Mouse (Mus musculus) kidney, adult 2 months (tissue): Measurements from ENCODE around the gene Gfra1. TPM values are rescaled to one million over a fixed set of nuclear protein-coding genes. Genes with fewer than 3 reads are reported as not detected.

ENCODE experiments used
- DNase-seq: peaks from one replicate; pipeline ENCODE4 v3.0.0; 2021
- H3K27ac ChIP-seq: fragments of 200-500 bp; 2 replicates; pipeline ENCODE4 v1.5.1; 2012; ENCODE audit warnings: low read depth, low read length, control low read depth, inconsistent platforms; ENCODE audit not compliant: insufficient read depth
- H3K27me3 ChIP-seq: fragments of 200-500 bp; replicated peaks from 2 replicates; pipeline ENCODE4 v1.6.1; 2012; ENCODE audit warnings: mild to moderate bottlenecking, moderate library complexity, low read length, inconsistent platforms; ENCODE audit not compliant: control insufficient read depth, insufficient read depth
- H3K36me3 ChIP-seq: fragments of 200-500 bp; 2 replicates; pipeline ENCODE4 v1.6.1; 2012; ENCODE audit warnings: mild to moderate bottlenecking, moderate library complexity, low read length, inconsistent platforms; ENCODE audit not compliant: control insufficient read depth, insufficient read depth
- H3K4me1 ChIP-seq: fragments of 200-500 bp; 2 replicates; pipeline ENCODE4 v1.6.1; 2011; ENCODE audit warnings: low read length; ENCODE audit not compliant: control insufficient read depth, insufficient read depth
- H3K4me3 ChIP-seq: fragments of 200-500 bp; 2 replicates; pipeline ENCODE4 v1.5.1; 2011; ENCODE audit warnings: mild to moderate bottlenecking, low read depth, low read length, control low read depth; ENCODE audit not compliant: insufficient read depth
- CTCF ChIP-seq: fragments of 200-500 bp; conservative IDR thresholded peaks from 2 replicates; pipeline ENCODE4 v1.5.1; 2011; ENCODE audit warnings: low read depth, mild to moderate bottlenecking, control low read depth, low read length, moderate library complexity, mixed read lengths; ENCODE audit not compliant: insufficient read depth, insufficient read length
- POLR2A ChIP-seq: fragments of 200-500 bp; IDR thresholded peaks from one replicate; pipeline ENCODE4 v1.6.1; 2011; ENCODE audit warnings: low read depth, low read length, control low read depth
- WGBS: fragments of 180-500 bp; shearing (Covaris S2); methylation state at CpG from one replicate; pipeline ENCODE4 v1.1.7; 2018; 5-methylcytosine and 5-hydroxymethylcytosine counted together
- polyA plus RNA-seq: library from polyadenylated mRNA; depleted of rRNA; stranded (reverse); fragments of >200 nt; gene quantifications from 2 replicates; pipeline ENCODE4 v1.2.3, GENCODE M21; 2012

The Gfra1 gene
- polyA plus RNA-seq, 1 experiment = 6.8 TPM

- TF ChIP-seq CTCF (no peak), POLR2A (no peak)
- H3K4me3 ChIP-seq = no peak overlapping the region
- no peaks in the 10 kb centered on the region for H3K36me3 ChIP-seq
- H3K27me3 ChIP-seq = no peaks in the 10 kb centered on the region
- 86% methylated on average over 14 of the region's 14 CpGs for whole genome bisulfite sequencing
- DNase-seq = no peak
- H3K27ac ChIP-seq = no peak overlapping the region
- H3K4me1 ChIP-seq = no peaks in the 10 kb centered on the region
These were observed 159.5 kb downstream of the Gfra1 start for GRCm38 (mm10) chr19:58295986-58296841.

- DNase-seq = no peak
- Histone ChIP-seq H3K36me3 (no peaks in the 10 kb centered on the region), H3K27ac (no peak overlapping the region), H3K27me3 (no peaks in the 10 kb centered on the region), H3K4me1 (no peaks in the 10 kb centered on the region), H3K4me3 (no peak overlapping the region)
- TF ChIP-seq CTCF (no peak), POLR2A (no peak)
- WGBS = 67% methylated on average over 6 of the region's 6 CpGs
These were observed 167.6 kb downstream of the Gfra1 start for GRCm38 (mm10) chr19:58288145-58288544.

GRCm38 (mm10) chr19:58275281-58275680 is 180.4 kb downstream of the Gfra1 start:
- WGBS = 71% methylated on average over 9 of the region's 9 CpGs

GRCm38 (mm10) chr19:58271815-58272214 is 183.9 kb downstream of the Gfra1 start:
- DNase-seq = no peak
- H3K27me3 ChIP-seq = no peaks in the 10 kb centered on the region
- no peaks in the 10 kb centered on the region for H3K4me1 ChIP-seq
- no peaks in the 10 kb centered on the region for H3K36me3 ChIP-seq
- 96% methylated on average over 8 of the region's 8 CpGs for WGBS
- TF ChIP-seq POLR2A (no peak), CTCF (no peak)
- H3K27ac ChIP-seq = no peak overlapping the region
- H3K4me3 ChIP-seq = no peak overlapping the region

More at GRCm38 (mm10) chr19:58275281-58275680, 180.4 kb downstream of the Gfra1 start:
- TF ChIP-seq CTCF (no peak), POLR2A (no peak)
- H3K36me3 ChIP-seq = no peaks in the 10 kb centered on the region
- no peak overlapping the region for H3K4me3 ChIP-seq
- no peaks in the 10 kb centered on the region for H3K4me1 ChIP-seq
- no peak overlapping the region for H3K27ac ChIP-seq
- H3K27me3 ChIP-seq = no peaks in the 10 kb centered on the region
- no peak for DNase-seq

- DNase-seq = no peak
- no peak overlapping the region for H3K4me3 ChIP-seq
- H3K4me1 ChIP-seq = no peaks in the 10 kb centered on the region
- 86% methylated on average over 5 of the region's 5 CpGs for WGBS
- no peaks in the 10 kb centered on the region for H3K36me3 ChIP-seq
- H3K27ac ChIP-seq = no peak overlapping the region
- no peaks in the 10 kb centered on the region for H3K27me3 ChIP-seq
- TF ChIP-seq CTCF (no peak), POLR2A (no peak)
These were observed 184.9 kb downstream of the Gfra1 start for GRCm38 (mm10) chr19:58270778-58271177.

GRCm38 (mm10) chr19:58268476-58268875 is 187.2 kb downstream of the Gfra1 start:
- no peaks in the 10 kb centered on the region for H3K36me3 ChIP-seq
- no peaks in the 10 kb centered on the region for H3K4me1 ChIP-seq
- H3K27me3 ChIP-seq = no peaks in the 10 kb centered on the region
- WGBS = 87% methylated on average over 4 of the region's 4 CpGs
- no peak for DNase-seq
- H3K27ac ChIP-seq = no peak overlapping the region
- H3K4me3 ChIP-seq = no peak overlapping the region
- TF ChIP-seq CTCF (no peak), POLR2A (no peak)

GRCm38 (mm10) chr19:58266600-58266999 is 189.1 kb downstream of the Gfra1 start:
- no peaks in the 10 kb centered on the region for H3K36me3 ChIP-seq
- DNase-seq = no peak
- 43% methylated on average over 7 of the region's 7 CpGs for WGBS
- H3K27me3 ChIP-seq = no peaks in the 10 kb centered on the region
- no peak overlapping the region for H3K4me3 ChIP-seq
- H3K4me1 ChIP-seq = no peaks in the 10 kb centered on the region
- no peak overlapping the region for H3K27ac ChIP-seq
- TF ChIP-seq POLR2A (no peak), CTCF (no peak)
